Mouse (Mus musculus) spleen, postnatal 4 days (tissue): Measurements from ENCODE around the gene Gm5475.
"Not testable (repeated sequence)": the region's sequence is repeated elsewhere in the genome, so short reads cannot be mapped to it uniquely, and the experiment has no call there.

Source experiments
- DNase-seq, 2 experiments: peaks; one replicate each; pipeline ENCODE4 v3.0.0; 2022; ENCODE audit warnings: low spot score in 2 of 2

Gene Gm5475

DNA sequence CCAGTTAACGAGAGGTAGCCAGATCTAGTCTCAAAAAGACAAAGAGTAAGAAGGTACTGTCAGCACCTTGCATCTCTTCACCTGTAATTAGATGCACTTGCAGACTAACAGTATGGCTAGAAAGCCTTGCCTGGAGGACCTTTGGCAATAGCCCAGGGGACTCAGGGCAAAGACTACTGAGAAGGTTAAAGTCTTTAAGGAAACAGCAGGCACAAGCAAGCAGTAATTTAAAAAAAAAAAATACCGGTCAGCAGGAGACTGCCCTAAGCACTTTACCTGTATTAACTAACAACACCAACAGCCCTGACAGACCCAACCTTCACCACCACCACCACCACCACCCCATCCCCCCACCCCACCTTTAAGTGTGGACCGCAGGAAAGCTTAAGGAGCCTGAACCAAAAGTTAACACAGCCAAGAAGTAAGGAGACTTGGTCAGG lies at the start of gene Gm5475:
Gene Gm5475, plus strand, starts transcription at position 390 of the 440 bp plus-strand sequence.
- DNase-seq: not testable (repeated sequence)

DNA sequence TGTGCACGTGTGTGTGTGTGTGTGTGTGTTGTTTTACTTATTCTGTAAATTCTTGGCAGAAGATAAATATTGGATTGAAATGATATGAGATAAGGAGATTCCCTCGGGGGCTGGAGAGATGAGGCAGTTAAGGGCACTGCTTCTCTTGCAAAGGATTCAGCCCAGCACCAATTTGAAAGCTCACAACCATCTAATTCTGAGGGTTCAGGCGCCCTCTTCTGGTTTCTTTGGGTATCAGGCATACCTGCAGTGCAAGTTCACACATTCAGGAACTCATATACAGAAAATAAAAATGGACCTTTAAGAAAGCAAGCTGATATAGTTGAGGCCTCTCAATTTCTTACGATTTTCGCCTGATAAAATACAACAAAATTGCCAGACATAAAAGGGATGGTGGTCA lies 46.9 kb upstream of the Gm5475 start:
- peak; percentile 60 to 73 for DNase-seq

DNA sequence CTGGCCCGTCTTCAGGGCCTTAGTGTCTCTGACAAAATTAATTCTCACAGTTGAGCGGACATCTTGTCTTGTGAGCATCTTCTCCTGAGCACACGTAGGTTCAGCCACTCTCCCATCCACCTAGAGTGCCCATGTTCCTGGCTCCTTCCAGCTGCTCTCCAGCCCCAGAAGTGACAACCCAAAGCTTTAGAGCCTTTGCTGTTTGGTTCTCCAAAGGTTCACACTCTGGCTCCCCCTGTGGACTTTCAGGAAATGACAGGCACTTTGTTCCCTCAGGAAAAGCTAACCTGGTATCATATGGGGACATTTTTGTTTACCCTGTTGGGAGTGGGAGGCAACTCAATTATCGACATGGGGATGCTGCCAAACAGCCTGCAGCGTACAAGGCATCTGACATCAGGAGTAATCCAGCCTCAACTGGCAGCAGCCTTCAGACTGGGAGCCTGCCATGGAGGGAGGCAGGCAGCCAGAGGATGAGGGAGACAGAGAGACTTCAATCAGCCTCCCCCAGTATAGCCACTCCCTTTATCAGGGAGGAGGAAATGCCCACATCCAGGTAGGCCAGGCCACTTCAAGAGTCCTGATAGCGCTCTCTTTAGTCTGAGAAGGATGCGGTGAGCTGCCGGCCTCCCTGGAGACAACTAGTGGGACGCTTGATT lies 44.0 kb upstream of the Gm5475 start:
- peak in 1 of 2 experiments; percentile 49 for DNase-seq

DNA sequence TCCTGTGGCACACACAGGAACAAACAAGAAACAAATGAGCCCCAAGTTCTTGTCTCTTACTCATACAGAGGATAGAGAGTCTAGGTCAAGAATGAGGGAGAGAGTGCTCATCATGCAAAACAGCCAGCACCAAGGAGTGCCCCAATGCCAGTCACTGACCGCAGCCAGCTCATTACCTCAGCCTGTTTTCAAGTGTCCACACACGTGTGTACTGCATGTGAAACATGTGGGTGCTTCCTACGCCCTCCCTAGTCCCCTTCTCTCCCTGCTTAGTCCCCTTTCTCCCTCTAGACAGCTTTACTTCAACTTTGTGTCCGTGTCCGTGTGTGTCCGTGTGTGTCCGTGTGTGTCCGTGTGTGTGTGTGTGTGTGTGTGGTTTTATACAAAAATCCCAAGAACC lies 42.3 kb upstream of the Gm5475 start:
- DNase-seq: no peak

DNA sequence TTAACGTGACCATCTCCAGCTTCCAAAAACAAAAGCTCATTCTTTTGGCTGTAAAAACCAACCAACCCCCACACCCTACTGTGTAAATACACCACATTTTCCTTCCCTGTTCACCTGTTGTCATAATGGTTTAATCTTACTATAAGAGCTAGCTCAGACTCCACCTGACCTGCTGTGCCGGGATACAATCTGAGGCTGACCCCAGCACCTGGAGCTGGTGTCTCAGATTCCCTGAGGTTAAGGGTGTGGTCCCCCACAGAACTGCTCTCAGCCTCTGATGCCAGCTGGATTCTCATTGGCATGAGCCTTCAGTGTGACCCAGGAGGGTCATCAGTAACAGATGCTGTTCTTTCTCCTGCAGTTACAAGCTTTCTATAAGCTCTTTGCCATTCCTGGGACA lies 41.8 kb upstream of the Gm5475 start:
- DNase-seq: peak in 1 of 2 experiments; percentile 52

DNA sequence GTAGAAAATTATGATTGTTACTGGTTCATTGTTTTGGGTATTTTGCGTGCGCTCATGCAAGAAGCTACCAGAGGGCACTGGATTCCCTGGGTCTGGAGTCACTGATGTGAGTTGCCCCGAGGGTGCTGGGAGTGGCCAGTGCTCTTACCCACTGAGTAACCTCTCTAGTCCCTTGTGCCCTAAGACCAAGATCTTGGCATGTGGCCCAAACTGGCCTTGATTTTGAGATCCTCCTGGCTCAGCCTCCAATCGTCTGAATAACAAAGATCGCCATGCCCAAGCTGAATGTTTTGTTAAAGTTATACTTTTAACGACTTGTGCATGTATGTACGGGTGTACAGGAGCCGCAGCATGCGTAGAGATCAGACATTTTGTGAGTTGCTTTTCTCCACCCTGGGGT lies 36.2 kb upstream of the Gm5475 start:
- DNase-seq: no peak

DNA sequence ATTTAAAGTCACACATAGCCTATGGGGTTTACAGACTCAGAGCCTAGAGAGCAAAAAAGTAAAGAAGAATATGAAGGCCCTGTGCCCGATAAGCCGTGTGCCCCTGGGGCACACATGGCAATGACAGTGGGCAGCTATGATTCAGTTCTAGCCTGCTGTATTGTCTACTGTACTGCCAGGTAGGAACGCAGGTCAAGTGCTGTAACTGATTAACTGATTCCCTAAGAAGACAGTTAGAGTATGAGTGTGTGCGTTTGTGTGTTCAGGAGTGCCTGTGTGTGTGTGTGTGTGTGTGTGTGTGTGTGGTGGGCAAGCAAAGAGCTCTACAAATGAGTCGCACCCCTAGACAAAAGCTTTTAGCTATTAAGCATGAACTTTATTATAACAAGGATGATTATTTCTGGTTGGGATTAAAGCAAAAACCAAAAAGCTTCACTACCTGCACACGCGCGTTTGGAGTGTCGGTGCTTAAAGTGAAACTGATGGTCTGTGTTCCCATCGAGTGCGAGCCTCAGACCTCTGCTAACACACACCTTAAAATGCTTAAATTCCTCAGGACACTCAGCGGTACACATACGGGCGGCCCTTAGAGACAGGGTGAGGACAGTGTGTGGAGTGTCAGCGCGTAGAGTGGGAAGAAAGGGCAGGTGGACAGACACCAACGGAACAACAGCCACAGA lies 34.3 kb upstream of the Gm5475 start:
- DNase-seq: no peak

DNA sequence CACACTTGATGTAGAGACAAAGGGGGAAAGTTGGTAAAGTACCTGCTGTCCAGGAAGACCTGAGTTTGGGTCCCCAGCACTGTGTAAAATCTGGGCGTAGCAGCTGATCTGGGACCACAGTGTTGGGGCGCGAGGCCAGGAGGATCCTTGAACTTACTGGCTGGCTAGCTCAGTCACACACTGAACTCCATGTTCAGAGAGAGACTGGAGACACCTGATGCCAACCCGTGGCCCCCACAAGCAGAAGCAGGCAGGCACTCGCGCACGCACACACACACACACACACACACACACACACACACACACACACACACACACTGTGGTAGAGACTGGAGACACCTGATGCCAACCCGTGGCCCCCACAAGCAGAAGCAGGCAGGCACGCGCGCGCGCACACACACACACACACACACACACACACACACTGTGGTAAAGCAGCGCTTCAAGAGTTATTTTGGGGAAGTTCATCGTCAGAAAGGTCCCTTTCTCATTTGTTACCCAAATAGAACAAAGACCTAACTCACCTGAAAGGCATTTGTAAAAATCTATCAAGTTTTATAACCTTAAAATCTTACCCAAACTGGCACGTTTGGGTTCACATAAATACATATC lies 33.6 kb upstream of the Gm5475 start:
- DNase-seq: no peak

DNA sequence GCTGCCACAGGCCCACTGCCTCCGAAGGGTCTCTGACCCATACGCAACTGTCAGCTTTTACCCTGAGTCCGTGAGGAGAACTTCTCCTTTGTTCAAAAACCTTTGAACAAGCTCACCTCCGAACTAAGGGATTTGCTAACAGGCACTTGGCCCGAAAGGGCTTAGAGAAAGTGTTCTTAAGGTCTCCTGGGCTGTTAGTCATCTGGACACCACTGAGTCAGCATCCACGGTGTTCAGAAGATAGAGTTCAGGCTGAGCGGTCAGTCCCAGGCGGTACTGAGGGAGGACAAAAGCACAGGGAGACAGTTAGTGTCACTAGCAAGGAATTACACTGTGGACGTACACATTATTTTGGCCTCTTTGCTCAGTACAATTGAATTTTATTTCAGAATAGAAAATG lies 33.1 kb upstream of the Gm5475 start:
- DNase-seq: no peak

DNA sequence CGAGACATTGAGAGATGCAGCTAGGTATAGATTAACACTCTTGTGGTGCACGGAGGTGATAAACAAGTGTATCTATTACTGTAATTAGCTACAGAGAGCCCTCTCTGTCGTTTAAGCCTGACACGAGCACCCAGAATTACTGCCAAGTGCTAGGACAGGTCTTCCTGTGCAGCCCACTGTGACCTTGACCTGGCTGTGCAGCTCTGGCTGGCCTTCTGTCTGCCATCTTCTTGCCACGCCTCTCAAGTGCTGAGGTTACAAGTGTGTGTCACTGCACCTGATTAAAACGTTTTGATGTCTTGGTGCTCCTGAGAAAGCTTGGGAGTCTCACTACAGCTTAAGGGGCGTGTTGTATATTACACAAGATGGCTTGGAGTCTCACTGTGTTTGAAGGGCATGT lies 30.9 kb upstream of the Gm5475 start:
- DNase-seq: no peak

DNA sequence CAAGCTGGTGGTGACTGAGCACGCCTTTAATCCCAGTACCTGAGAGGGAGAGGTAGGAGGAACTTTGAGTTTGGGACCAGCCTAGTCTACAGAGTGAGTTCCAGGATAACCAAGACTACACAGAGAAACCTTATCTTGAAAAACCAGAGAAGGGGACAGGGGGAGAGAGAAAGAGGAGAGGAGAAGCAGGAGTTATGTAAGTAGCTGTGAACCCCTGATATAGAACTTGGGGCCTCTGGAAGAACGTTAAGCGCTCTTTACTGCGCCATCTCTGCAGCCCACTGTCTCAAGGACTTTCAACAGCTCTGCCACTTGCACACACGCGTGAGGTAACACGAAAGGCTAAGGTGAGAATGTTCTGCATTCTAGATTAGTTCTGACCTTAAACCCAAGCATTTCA lies 30.3 kb upstream of the Gm5475 start:
- DNase-seq: no peak

DNA sequence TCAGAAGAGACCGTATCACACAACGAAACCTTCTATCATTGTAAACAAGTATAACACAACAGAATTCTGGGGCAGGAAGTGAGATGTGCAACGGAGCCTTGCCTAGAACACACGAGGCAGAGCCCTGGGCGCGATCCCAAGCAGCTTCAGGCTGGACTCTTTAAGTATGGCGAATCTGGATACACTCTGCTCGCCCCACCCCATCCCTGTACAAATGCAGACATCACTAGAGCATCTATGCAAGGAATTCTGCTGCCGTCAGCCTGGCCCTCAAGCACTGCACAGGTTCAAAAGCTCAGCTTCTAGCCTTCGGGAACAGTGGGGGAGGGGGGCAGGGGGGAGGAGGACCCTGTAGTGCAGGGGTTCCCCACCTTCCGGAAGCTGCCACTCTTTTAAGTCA lies 28.9 kb upstream of the Gm5475 start:
- DNase-seq: no peak

DNA sequence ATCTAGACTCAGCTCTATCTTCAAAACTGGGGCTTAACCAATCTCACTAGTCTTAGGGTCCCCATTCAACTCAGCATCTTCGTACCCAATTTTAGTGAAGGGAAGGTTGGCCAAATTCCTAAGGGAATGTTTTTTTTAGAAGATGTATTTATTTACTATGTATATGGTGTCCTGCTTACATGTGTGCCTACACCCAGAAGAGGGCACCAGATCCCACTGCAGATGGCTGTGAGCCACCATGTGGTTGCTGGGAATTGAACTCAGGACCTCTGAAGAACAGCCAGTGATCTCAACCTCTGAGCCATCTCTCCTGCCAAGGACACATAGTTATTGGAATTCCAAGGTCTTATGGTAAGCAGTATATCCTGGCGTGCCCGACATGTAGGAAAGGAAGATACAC lies 26.4 kb upstream of the Gm5475 start:
- DNase-seq: no peak

DNA sequence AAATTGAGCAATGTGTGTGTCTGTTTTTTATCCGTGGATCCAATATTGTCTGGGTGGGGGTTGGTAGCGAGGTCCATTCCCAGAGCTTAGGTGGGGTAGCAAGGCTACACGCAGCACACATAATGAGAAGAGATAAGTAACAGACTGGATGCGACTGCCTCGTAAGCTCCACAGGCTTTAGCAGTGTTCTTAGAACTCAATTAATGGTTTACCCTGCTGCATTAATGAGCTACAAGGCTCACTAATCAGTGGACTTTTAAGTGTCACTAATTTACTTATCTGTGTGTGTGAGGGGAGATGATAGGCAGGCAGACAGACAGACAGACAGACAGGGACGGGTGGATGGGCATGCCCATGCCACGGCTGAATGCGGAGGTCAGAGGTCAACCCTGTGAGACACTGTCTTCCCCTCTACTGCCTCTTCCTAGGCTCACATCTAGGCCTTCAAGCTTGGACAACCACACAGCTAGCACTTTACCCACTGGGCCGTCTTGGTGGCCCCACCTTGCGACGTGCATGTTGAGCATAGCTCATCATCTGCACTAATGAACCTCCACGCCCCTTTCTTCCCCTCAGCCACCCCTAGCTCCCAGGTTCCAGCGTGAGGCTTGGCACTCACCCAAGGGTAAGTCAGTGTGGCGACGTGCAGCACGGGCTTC lies 21.2 kb upstream of the Gm5475 start:
- DNase-seq: no peak

DNA sequence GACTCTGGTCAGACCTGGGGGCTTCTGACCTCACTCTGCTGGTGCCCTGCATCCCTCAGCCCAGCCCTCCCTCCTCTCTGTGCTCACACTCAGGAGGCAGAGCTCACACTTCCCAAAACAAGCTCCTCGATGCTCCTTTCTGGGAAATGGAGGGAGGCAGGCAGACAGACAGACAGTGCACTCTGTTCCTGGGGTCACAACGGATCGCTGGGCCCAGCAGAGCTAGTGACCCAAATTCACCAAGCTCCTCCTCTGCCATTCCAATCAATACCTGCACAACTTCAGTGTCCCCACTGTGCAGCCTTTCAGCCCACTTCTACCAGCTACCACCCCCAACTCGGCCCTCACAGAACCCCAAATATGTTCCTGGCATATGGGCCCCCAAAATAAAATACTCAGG lies 20.1 kb upstream of the Gm5475 start:
- no peak for DNase-seq

DNA sequence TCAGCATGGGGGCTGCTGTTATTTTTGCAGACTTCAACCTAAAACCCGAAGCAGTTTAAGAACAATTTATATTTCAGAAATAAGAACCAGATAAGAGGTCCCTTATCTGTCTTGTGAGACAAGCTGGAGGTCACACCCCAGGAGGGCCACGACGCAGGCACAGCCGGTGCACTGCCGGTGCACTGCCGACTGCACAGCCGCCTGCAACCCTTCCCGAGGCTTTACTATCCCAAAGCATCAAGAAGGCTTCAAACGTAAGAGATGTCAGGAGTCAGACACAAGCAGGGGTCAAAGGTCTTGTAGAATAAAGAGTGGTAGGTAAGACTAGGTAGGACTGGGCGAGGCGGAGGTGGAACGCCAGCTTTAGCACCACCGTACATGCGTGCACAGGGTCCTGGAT lies 19.6 kb upstream of the Gm5475 start:
- DNase-seq: no peak

DNA sequence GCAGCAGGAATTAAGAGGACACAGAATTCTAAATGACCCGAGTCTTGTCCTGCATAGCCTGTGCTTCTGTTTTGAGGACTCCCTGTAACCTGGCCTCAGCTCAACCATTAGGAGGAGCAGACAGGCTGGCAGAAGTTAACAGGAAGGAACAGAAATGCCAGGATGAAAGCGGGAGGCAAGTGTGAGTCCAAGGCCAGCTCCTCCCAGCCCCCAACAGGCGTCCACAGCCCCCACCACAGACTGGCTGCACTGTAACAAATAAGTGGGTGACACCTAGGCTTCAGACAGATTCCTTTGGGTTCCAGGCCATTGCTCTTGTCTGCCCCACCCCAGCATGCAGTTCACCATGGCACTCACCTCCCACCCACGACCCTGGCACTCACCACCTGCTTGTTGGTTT lies 19.1 kb upstream of the Gm5475 start:
- DNase-seq: no peak

DNA sequence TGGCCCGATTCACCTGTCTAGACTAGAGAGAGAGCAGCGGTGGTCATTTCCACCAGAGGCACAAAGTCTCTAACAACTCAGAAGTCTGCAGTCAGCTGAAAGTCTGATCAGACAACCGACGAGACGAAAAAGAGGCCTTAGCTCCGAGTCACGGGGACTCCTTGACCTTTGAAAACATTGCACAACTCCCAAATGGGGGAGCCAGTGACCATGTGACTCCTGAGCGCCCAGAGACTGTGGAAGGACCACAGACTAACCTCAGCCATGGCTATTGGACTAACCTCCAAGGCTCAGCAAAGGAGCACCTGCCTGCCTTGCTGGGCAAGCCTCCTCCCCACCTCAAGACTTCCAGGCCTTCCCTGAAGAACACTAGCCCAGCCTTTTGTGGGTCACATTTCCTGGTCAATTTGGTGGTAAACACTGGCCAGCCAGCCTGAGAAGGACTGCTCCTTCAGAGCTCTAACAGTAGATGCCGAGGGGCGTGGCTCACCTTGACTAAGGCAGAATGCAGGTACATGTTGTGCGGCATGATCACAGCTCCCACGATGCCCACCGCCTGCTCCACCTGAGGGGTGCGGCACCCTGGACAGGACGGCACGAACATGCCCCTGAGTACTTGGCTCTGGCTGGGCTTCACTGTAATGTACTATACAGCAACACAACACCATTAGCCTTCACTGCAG lies 18.5 kb upstream of the Gm5475 start:
- no peak for DNase-seq

DNA sequence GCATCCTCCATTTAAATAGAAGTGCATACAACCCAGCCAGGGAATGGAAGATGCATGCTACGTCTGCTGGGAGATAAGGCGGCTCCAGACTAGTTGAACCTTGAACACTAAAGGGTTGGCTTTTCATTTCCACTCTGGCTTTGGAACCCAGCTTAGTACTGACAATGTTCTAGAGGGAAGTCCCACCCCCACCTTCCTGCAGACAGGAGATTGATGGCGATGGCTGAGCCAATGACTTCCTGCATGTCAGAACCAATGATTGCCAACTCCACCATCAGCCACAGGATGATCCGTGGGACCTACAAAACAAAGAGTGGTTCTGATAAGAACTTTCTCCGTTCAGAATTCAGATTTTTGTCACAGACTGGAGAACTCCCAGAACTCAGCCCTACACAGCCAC lies 15.9 kb upstream of the Gm5475 start:
- no peak for DNase-seq

DNA sequence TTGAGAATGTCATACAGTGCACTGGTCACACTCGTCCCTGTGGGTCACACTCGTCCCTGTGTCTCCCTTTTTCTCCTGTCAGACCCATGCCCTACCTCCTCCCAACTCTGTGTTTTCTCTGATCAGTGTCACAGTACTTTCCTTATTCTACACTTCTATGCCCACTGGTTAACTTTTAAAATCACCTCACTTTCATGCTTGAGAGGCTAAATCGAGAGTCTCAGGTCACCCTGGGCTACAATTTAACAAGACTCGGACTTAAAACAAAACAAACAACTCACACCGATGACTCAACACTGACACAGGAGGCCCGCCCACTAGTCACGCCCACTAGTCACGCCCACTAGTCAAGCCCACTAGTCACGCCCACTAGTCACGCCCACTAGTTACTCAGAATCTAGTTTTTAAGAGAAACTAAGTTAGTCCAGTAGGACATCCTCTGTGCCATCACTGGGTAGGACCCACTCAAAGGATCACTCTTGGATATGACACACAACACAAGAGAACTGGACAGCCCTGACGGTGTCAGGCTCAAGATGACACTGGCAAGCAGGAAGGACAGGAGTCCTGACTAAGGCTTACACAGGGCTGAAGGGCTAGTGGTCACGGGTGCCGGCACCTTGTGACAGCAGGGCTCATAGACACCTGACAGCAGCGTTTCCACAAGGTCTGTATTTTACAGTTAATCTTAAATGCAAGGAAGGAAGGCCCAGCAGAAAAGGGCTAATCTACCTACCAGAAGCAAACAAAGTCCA lies 10.9 kb upstream of the Gm5475 start:
- peak; percentile 84 to 85 for DNase-seq

DNA sequence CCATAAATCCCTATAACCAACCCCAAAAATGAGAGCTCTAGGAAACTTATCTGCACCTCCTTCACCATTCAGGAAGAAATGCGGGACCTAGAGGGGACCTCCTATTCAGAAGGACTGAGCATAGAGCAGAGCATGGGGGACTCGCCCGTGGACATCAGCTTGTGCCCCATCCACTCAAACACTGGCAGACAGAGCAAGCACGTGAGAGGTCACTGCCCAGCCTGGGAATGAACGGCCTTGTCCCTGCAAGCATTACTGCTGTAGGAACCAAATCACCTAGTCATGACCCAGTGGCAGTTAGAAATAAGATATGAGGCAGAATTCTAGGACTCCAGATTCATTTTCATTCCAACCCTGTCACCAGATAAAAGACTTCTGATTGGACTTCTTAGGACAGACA lies 10.2 kb upstream of the Gm5475 start:
- DNase-seq: no peak
